Mouse (Mus musculus): Measurements from ENCODE around the gene Vwa3b.

The Vwa3b gene

GRCm38 (mm10) chr1:37063841-37064240, 37.4 kb downstream of the Vwa3b start:
- no peak for DNase-seq

- DNase-seq: no peak
Observed at GRCm38 (mm10) chr1:37065658-37066412, 39.4 kb downstream of the Vwa3b start.

DNA sequence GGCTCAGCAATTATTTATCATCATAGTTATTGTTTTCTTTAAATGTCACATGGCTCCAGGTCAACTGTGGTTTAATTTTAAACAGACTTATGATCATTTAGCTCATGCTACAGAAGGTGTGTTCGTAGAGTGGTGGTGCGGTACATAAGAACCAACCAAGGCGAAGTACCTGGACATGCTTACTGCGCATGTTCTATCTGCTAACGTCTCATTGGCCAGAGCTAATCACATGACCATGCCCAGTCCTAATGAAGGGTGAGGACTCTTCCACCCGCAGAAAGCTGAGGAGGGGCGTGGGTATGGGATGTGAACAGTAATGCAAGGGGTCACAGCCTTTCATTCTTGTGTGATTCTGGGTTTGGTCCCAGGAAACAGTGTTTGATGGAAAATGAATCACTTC, 49.4 kb downstream of the Vwa3b start:
- no peak for DNase-seq

DNA sequence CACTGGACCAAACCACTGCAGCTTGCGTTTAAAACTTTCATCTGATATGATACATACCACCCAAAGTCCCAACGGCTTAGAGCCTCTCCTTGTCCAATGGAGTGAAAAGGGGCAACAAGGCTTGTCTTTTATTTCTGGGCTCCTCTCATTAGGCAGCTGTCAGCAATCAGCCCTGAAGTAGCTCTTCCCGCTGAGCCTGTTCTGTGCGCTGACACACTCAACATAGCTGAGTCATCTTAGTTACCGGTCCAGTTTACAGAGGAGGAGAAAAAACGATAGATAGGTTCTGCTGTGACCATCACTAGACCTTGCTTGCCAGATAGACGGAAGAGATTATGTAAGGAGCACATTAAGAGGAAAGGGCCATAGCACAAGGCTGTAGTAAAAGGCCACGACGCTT, 50.9 kb downstream of the Vwa3b start:
- no peak for DNase-seq

DNA sequence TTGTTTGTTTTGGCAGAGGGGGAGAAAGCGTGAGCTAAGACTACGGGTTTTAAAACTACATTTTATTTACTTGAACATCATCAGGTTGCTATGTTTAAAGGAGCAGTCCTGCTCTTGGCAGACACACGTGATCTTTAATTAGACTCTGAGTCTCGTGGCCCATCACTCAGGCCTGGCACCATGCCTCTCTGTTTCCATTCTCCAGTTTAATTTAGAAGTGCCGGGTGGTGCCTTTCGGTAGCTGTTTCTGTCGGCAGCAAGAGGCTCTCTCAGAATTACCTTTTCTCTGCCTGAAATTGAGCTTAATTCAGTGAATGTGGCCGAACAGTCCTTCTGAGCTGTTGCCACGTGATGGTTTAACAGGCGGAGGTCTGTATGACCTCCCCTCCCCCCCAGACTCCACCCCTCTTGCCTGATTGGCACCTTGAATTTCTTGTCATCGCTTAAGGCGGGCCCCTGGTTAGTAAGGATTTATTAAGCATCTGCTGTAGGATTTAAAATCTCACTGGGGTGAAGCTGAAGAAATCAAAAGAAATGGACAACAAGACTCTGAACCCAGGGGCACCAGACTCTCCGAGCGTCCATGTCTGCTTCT, 51.7 kb downstream of the Vwa3b start:
- DNase-seq: peak; percentile 19

DNA sequence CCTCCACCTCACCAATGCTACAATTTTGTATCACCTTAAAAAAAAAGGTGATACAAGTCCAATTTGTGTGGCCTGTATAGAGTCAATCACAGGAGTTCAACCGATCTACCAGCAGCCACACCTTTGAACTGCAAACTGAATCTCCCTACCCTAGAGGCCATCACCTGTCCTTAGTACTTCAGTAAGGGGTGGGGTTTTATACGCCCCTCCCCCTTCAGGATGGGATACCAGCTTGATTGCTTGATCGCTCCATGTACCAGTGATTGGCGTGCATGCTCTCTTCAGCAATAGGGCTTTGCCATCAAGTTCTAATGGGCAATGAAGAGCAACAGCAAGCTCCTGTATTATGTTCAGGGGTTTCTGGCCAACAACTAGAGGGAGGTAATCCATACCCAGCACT, 54.0 kb downstream of the Vwa3b start:
- no peak for DNase-seq

DNA sequence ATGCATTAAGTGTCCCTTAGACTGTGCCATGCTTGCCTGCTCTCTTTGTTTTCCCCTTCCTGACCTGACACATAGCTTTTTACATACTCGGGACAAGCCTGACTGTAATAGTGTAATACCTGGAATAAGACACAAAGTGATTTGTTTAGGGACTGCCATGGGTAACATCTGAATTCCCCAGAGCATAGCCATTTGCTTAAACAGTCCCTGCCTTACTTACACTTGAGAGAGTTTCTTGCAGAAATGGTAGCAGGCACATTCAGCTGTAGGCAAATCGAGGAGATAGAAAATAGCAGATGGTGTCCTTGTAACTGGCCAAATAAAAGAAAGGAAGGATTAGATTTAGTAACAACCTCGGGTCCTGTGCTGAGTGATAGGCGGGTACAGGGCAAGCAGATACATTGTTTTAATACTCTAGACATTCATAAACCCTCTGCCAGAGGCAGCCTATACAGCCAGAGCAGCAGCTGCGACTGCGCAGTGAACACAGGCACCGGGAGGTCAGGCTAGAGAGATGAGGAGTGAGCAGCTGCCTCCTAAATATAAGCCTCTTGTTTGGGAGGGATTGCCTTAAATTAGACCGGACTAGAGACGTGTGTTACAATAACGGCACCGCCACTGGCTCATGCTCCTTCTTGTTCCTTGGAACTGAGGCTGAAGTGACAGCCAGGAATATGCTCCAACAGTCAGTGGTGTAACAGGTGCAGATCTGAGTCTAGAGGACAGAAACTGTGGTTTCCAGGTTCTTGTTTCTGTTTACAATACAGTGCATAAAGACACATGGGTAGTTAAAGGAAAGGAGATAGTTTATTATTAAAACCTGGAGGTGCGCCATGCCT, 55.2 kb downstream of the Vwa3b start:
- no peak for DNase-seq

GRCm38 (mm10) chr1:37082215-37082464, 55.7 kb downstream of the Vwa3b start:
- DNase-seq: no peak

DNA sequence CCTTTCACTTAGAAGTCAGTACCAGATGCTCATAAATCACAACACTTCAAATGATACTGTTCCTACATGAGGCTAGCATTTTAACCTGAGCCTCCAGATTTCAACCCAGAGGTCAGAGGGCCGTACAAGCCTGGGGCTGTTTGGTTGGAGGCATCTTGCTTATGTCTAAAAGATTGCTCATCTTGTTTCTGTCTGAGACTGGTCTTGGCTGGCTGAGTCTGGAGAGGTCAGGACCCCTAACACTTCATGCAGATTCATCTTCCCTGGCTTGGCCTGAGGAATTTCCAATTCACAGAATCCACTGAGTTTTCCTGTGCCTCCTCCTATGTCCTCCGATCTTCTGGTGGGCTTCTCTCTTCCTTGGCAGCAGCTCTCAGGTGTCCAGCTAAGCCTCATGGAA, 57.7 kb downstream of the Vwa3b start:
- no peak for DNase-seq

DNA sequence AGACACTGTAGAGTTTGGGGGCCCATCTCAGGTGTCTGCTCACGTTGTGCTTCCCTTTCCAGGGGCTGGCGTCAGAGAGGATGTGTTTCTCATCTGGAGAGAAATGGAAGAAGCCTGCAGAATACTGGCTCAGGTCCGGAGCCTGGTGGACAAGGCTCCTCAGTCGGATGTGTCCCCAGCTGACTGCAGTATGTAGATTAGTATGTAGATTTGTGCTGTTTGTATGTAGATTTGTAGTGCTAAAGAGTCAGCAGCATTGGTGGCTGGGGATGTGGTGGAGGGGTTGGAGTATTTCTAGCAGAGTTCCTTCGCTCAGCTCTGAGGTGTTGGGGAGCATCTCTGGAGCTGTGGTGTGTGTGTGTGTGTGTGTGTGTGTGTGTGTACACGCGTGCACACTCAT, 58.8 kb downstream of the Vwa3b start:
- DNase-seq: no peak

DNA sequence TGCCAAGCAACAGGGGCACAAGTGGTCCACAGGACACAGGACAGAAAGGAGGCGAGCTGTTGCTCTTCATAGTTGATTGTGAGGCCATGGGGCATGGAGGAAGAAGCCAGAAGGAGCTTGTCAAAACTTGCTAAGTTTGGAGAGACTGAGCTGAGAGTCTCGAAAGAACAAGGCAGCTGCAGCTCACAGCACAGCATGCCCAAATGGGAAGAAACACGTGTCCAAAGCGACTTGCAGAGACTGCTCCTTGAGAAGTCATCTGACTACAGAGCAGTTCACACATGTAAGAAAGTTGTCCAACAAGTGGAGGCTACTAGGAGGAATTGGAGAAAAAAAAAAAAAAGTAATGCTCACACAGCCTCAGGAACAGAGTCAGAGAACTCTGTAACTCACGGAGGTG, 62.8 kb downstream of the Vwa3b start:
- no peak for DNase-seq

GRCm38 (mm10) chr1:37097382-37098093, 71.1 kb downstream of the Vwa3b start:
- no peak for DNase-seq

GRCm38 (mm10) chr1:37098094-37098555, 71.7 kb downstream of the Vwa3b start:
- DNase-seq: no peak

GRCm38 (mm10) chr1:37100361-37100760, 74.0 kb downstream of the Vwa3b start:
- no peak for DNase-seq

- DNase-seq: no peak
Observed at GRCm38 (mm10) chr1:37101016-37101415, 74.6 kb downstream of the Vwa3b start.

GRCm38 (mm10) chr1:37101717-37102116, 75.3 kb downstream of the Vwa3b start:
- no peak for DNase-seq

DNA sequence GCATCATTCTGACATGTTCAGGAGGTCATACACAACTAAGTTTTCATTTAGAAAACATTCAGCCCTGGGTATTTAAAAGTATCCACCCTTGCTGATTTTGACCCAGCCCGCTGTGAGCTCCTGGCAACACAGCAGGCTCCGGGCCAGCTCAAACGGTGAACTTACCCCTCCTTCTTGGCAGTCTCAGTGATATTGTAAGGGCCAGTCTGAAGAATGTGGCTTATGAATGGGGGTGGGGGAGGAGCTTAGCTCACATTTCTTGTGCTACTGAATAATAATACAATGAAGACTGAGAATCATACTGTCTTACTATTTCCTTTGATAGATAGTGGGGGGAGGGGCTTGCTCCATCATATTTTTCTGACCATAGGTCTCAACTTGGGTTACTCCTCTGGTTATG, 78.8 kb downstream of the Vwa3b start:
- DNase-seq: no peak

DNA sequence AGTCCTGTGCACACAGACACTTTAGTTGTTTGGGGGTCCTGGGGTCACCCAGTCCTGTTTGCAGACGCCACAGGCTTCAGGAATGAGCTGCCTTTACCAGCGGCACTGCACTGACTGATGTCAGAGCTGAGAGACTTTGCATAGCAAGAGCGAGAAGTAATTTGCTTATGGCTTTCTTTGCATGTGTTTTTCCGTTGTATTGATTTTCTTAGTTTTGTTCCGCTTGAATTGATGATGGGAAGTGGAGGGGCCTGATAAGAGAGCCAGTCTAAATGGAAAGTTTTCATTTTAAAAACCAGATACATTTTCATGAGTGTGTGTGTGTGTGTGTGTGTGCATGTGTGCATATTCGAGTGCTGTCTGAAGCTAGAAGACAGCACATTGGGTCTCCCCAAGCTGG, 87.4 kb downstream of the Vwa3b start:
- no peak for DNase-seq

GRCm38 (mm10) chr1:37115847-37116246, 89.5 kb downstream of the Vwa3b start:
- DNase-seq: no peak

- no peak for DNase-seq
Observed at GRCm38 (mm10) chr1:37116574-37116973, 90.2 kb downstream of the Vwa3b start.

DNA sequence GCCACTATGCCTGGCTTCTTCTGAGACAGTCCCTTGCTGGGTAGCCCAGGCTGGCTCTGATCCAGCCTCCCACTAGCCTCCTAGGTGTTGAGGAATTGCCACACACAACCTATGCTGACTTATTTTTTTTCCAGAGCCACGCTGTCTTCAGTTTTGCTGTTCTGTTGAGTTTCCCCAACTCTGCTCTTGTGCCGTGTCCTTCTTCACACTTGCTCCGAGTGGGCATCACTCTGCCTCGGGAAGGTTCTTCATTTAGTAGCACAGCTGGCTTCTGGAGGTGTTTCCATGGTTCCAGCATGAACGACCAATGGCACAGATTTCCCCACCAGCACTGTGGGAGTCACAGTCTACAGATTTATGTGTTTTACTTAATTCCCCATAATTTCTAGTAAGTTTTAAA, 91.6 kb downstream of the Vwa3b start:
- DNase-seq: no peak

GRCm38 (mm10) chr1:37122306-37122705, 95.9 kb downstream of the Vwa3b start:
- DNase-seq: peak; percentile 14

- DNase-seq: no peak
Observed at GRCm38 (mm10) chr1:37122798-37123197, 96.4 kb downstream of the Vwa3b start.
